Mouse (Mus musculus): Measurements from ENCODE around the gene Nudt16l1. TPM values are rescaled to one million over a fixed set of nuclear protein-coding genes. Genes with fewer than 3 reads are reported as not detected.

Gene Nudt16l1
- total RNA-seq, 1 experiment, result 40.0 TPM

DNA sequence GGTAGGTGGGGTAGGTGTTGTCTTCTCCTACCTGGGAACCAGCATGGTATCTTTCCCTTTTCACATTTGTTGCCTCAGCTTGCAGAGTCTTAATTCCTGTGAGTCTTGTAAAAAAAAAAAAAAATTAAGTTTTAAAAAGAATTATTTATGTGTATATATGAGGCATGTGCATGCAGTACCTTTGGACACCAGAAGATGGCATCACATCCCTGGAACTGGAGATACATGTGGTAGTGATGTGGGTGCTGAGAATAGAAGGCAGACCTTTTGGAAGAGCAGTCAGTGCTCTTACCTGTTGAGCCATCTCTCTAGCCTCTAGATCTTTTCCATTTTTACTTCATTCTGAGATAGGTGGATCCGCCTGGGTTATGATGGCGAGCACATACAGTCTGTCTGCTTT is 28.8 kb upstream of the Nudt16l1 start:
- DNase-seq (ENCODE audit: low read depth, low spot score), result no peak
- Histone ChIP-seq H3K9ac (ENCODE audit: insufficient read depth, low read depth, low read length, poor library complexity, severe bottlenecking) (no peak overlapping the region), H3K4me3 (ENCODE audit: insufficient read depth in 1 of 2, low read depth in 1 of 2, low read length in 2 of 2, poor library complexity in 1 of 2, severe bottlenecking in 1 of 2) (no peak overlapping the region), H3K9me3 (ENCODE audit: control insufficient read depth, insufficient read depth, low read depth, low read length) (no peaks in the 10 kb centered on the region), H3K27ac (ENCODE audit: insufficient read depth, low read depth, low read length, poor library complexity, severe bottlenecking) (no peak overlapping the region), H3K36me3 (ENCODE audit: control insufficient read depth, insufficient read depth, low read length, poor library complexity, severe bottlenecking) (peaks cover 12% of the 10 kb centered on the region; the same call in 1 of the 2 replicates), H3K4me1 (ENCODE audit: control insufficient read depth in 2 of 2, insufficient read depth in 2 of 2, low read length in 2 of 2, poor library complexity in 1 of 2) (peaks cover 7 to 8% of the 10 kb centered on the region in 2 experiments; a peak in 3 of 4 replicates)
- TF ChIP-seq ZNF384 (IDR thresholded peaks at IDR 0.05; ENCODE audit: low read depth, low read length) (no peak), HCFC1 (IDR thresholded peaks at IDR 0.05; ENCODE audit: borderline replicate concordance, insufficient read depth, low read length) (no peak), MAFK (IDR thresholded peaks at IDR 0.05; ENCODE audit: insufficient read depth, low read depth, low read length) (no peak), CHD2 (IDR thresholded peaks at IDR 0.05; ENCODE audit: low read depth, low read length) (no peak), ZC3H11A (IDR thresholded peaks at IDR 0.05; ENCODE audit: borderline replicate concordance, low read depth, low read length) (no peak)
- in situ Hi-C loops (cut with MboI; ENCODE audit: low sequenced_read_pairs in 2 of 2, unreplicated experiment in 2 of 2), result no loop called here

DNA sequence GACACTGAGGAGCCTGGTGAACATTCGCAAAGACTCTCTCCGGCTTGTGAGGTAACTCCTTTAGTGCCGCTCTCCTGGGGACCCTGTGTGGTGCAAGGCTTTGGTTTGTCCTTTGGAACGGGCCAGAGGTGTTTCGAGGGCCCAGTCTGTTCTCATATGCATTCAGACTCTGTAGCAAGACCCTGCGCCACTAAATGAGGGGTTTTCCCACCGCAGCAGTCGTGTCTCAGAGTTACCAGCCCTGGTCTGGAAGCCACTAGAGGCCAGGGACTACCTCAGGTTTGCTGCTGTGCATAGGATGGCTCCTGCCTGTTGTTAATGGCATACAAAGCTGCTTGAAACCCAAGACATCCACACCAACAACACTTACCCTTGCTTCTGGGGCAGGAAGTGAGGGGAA is 27.8 kb upstream of the Nudt16l1 start:
- no peak for TF ChIP-seq HCFC1 (IDR thresholded peaks at IDR 0.05; ENCODE audit: borderline replicate concordance, insufficient read depth, low read length)
- no peak for TF ChIP-seq ZC3H11A (IDR thresholded peaks at IDR 0.05; ENCODE audit: borderline replicate concordance, low read depth, low read length)
- no peak for TF ChIP-seq ZNF384 (IDR thresholded peaks at IDR 0.05; ENCODE audit: low read depth, low read length)
- no peak for TF ChIP-seq MAFK (IDR thresholded peaks at IDR 0.05; ENCODE audit: insufficient read depth, low read depth, low read length)
- no peak for TF ChIP-seq CHD2 (IDR thresholded peaks at IDR 0.05; ENCODE audit: low read depth, low read length)
- no peaks in the 10 kb centered on the region for H3K9me3 ChIP-seq (ENCODE audit: control insufficient read depth, insufficient read depth, low read depth, low read length)
- no peak overlapping the region for H3K4me3 ChIP-seq (ENCODE audit: insufficient read depth in 1 of 2, low read depth in 1 of 2, low read length in 2 of 2, poor library complexity in 1 of 2, severe bottlenecking in 1 of 2)
- H3K36me3 ChIP-seq (ENCODE audit: control insufficient read depth, insufficient read depth, low read length, poor library complexity, severe bottlenecking), result peaks cover 14% of the 10 kb centered on the region; the same call in 1 of the 2 replicates
- no peak overlapping the region for H3K27ac ChIP-seq (ENCODE audit: insufficient read depth, low read depth, low read length, poor library complexity, severe bottlenecking)
- no peak overlapping the region for H3K9ac ChIP-seq (ENCODE audit: insufficient read depth, low read depth, low read length, poor library complexity, severe bottlenecking)
- H3K4me1 ChIP-seq (ENCODE audit: control insufficient read depth in 2 of 2, insufficient read depth in 2 of 2, low read length in 2 of 2, poor library complexity in 1 of 2), result peaks cover 7 to 8% of the 10 kb centered on the region in 2 experiments; a peak in 3 of 4 replicates
- DNase-seq (ENCODE audit: low read depth, low spot score), result no peak
- in situ Hi-C loops (cut with MboI; ENCODE audit: low sequenced_read_pairs in 2 of 2, unreplicated experiment in 2 of 2), result no loop called here

DNA sequence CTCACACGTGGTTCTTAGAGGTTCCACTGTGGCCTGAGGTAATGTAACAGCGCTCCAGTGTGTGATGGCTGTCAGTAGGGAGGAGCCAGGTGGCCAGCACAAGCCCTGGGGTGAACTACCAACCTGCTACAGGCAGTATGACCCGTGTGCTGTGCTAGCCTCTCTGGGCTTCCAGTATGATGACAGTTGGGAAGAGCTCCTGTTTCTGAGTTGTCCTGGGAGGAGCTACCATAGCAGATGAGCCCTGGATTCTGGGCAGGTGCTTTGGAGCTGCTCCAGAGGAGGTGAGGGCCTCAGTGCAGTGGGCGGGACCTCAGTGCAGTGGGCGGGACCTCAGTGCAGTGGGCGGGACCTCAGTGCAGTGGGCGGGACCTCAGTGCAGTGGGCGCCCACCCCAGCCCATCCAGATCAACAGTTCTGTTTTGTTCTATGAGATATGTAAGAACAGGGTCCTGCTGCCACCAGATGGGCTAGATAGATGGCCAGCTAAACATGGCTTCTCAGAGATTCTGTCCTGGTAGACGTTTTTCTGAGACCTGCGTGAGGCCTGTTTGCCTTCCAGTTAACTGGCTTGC is 26.4 kb upstream of the Nudt16l1 start:
- TF ChIP-seq ZNF384 (IDR thresholded peaks at IDR 0.05; ENCODE audit: low read depth, low read length), result no peak
- TF ChIP-seq MAFK (IDR thresholded peaks at IDR 0.05; ENCODE audit: insufficient read depth, low read depth, low read length), result no peak
- no peak for TF ChIP-seq CHD2 (IDR thresholded peaks at IDR 0.05; ENCODE audit: low read depth, low read length)
- TF ChIP-seq HCFC1 (IDR thresholded peaks at IDR 0.05; ENCODE audit: borderline replicate concordance, insufficient read depth, low read length), result no peak
- no peak for TF ChIP-seq ZC3H11A (IDR thresholded peaks at IDR 0.05; ENCODE audit: borderline replicate concordance, low read depth, low read length)
- Histone ChIP-seq H3K9me3 (ENCODE audit: control insufficient read depth, insufficient read depth, low read depth, low read length) (no peaks in the 10 kb centered on the region), H3K9ac (ENCODE audit: insufficient read depth, low read depth, low read length, poor library complexity, severe bottlenecking) (no peak overlapping the region), H3K4me3 (ENCODE audit: insufficient read depth in 1 of 2, low read depth in 1 of 2, low read length in 2 of 2, poor library complexity in 1 of 2, severe bottlenecking in 1 of 2) (no peak overlapping the region), H3K36me3 (ENCODE audit: control insufficient read depth, insufficient read depth, low read length, poor library complexity, severe bottlenecking) (peaks cover 19% of the 10 kb centered on the region; the same call in 1 of the 2 replicates), H3K27ac (ENCODE audit: insufficient read depth, low read depth, low read length, poor library complexity, severe bottlenecking) (no peak overlapping the region), H3K4me1 (ENCODE audit: control insufficient read depth in 2 of 2, insufficient read depth in 2 of 2, low read length in 2 of 2, poor library complexity in 1 of 2) (peaks cover 7 to 14% of the 10 kb centered on the region in 2 experiments; a peak in 3 of 4 replicates)
- in situ Hi-C loops (cut with MboI; ENCODE audit: low sequenced_read_pairs in 2 of 2, unreplicated experiment in 2 of 2), result no loop called here
- DNase-seq (ENCODE audit: low read depth, low spot score), result no peak

DNA sequence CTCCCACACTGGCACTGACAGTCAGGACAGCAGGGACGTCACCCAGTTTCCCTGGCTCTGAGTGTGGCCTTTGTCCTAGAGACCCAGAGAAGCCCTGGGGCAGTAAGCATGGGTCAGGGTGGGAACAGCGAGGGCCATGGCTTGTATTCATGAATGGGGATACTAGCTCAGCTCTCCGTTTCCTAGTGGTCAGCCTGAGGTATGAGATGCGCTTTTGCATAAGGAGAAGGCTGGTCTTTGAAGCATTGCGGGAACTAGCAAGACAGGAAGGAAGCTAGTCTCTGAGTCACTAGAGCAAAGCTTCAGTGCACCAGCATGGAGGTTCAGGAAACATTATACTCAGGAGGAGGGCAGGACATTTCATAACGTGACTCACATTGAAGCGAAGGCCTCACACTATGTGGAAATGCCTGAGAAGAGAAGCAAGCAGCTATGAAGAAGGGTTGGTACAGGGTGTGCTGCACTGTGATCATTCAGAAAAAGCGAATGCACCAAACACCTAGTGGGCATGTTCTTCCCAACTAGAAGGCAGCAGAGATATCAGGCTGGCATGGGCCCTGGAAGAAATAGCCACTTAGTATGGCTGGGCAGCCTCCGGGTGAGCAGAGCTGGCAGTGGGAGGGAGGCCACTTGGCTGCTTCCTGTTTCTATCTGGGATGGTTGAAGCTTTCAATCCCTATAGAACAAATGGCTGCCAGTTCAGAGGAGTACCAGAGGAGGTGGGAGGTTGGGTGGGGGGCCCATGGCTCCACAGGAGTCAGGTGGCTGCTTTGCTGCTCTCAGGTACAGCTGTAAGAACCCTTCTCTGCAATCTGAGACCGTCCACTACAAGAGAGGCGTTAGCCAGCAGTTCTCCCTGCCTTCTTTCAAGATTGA is 25.4 kb upstream of the Nudt16l1 start:
- no peak for TF ChIP-seq MAFK (IDR thresholded peaks at IDR 0.05; ENCODE audit: insufficient read depth, low read depth, low read length)
- in situ Hi-C loops (cut with MboI; ENCODE audit: low sequenced_read_pairs in 2 of 2, unreplicated experiment in 2 of 2), result no loop called here
- Histone ChIP-seq H3K9me3 (ENCODE audit: control insufficient read depth, insufficient read depth, low read depth, low read length) (no peaks in the 10 kb centered on the region), H3K36me3 (ENCODE audit: control insufficient read depth, insufficient read depth, low read length, poor library complexity, severe bottlenecking) (peaks cover 19% of the 10 kb centered on the region; the same call in 1 of the 2 replicates), H3K4me3 (ENCODE audit: insufficient read depth in 1 of 2, low read depth in 1 of 2, low read length in 2 of 2, poor library complexity in 1 of 2, severe bottlenecking in 1 of 2) (no peak overlapping the region), H3K27ac (ENCODE audit: insufficient read depth, low read depth, low read length, poor library complexity, severe bottlenecking) (no peak overlapping the region), H3K4me1 (ENCODE audit: control insufficient read depth in 2 of 2, insufficient read depth in 2 of 2, low read length in 2 of 2, poor library complexity in 1 of 2) (peaks cover 1 to 14% of the 10 kb centered on the region in 2 experiments; a peak in 2 of 4 replicates), H3K9ac (ENCODE audit: insufficient read depth, low read depth, low read length, poor library complexity, severe bottlenecking) (no peak overlapping the region)
- DNase-seq (ENCODE audit: low read depth, low spot score), result no peak

Data from ES-E14 (cell line).